Mouse (Mus musculus) midbrain, embryonic 13.5 days (tissue): ENCODE measurements at regions not wholly inside any gene's neighbourhood (a gene's known extent, or its start where the extent isn't known, plus 50 kb on each side); places are given as distances from the start of the nearest gene placed in this dataset.

Experiments used
- ATAC-seq: fragments of 200-750 bp; cut with Nextera tagmentation; 2 replicates; pipeline ENCODE4 v1.8.0; 2017; ENCODE audit warnings: mild to moderate bottlenecking, moderate TSS enrichment, moderate library complexity
- H3K27ac ChIP-seq: fragments of 300-500 bp; sonication (generic); 2 replicates; pipeline ENCODE4 v1.5.1; 2015; ENCODE audit warnings: inconsistent platforms, mild to moderate bottlenecking, moderate library complexity
- H3K27me3 ChIP-seq: fragments of 300-500 bp; sonication (generic); 2 replicates; pipeline ENCODE4 v1.6.1; 2015; ENCODE audit warnings: mild to moderate bottlenecking, inconsistent platforms
- H3K36me3 ChIP-seq: fragments of 300-500 bp; sonication (generic); 2 replicates; pipeline ENCODE4 v1.6.1; 2015; ENCODE audit warnings: mild to moderate bottlenecking, inconsistent platforms
- H3K4me1 ChIP-seq: fragments of 300-500 bp; sonication (generic); replicated peaks from 2 replicates; pipeline ENCODE4 v1.6.1; 2015; ENCODE audit warnings: inconsistent platforms
- H3K4me2 ChIP-seq: fragments of 300-500 bp; sonication (generic); replicated peaks from 2 replicates; pipeline ENCODE4 v1.6.1; 2015; ENCODE audit warnings: moderate library complexity, mild to moderate bottlenecking, inconsistent platforms
- H3K4me3 ChIP-seq: fragments of 300-500 bp; sonication (generic); replicated peaks from 2 replicates; pipeline ENCODE4 v1.5.1; 2015; ENCODE audit warnings: mild to moderate bottlenecking, inconsistent platforms
- H3K9ac ChIP-seq: fragments of 300-500 bp; sonication (generic); replicated peaks from 2 replicates; pipeline ENCODE4 v1.6.1; 2015; ENCODE audit warnings: mild to moderate bottlenecking, inconsistent platforms
- H3K9me3 ChIP-seq: fragments of 300-500 bp; sonication (generic); 2 replicates; pipeline ENCODE4 v1.6.1; 2016; ENCODE audit warnings: mild to moderate bottlenecking, inconsistent platforms
- WGBS: fragments of 180-500 bp; shearing (Covaris S2); methylation state at CpG from one replicate; pipeline ENCODE4 v1.1.7; 2015; 5-methylcytosine and 5-hydroxymethylcytosine counted together

GRCm38 (mm10) chr5:126104883-126105282 is 573.3 kb downstream of the Tmem132b start:
- no peak overlapping the region for H3K27ac ChIP-seq
- 50% methylated on average over 1 of the region's 1 CpGs for WGBS

GRCm38 (mm10) chr5:126105446-126105845 is 573.9 kb downstream of the Tmem132b start:
- H3K4me3 ChIP-seq, result no peak overlapping the region
- WGBS, result 80% methylated on average over 1 of the region's 1 CpGs
- no peak overlapping the region for H3K27ac ChIP-seq
- H3K4me2 ChIP-seq, result no peak overlapping the region
- H3K9ac ChIP-seq, result no peak overlapping the region
- no peaks in the 10 kb centered on the region for H3K27me3 ChIP-seq
- no peak for ATAC-seq
- no peaks in the 10 kb centered on the region for H3K36me3 ChIP-seq
- H3K4me1 ChIP-seq, result 0 out of 2 replicates have a peak, but pooled peaks cover 4% of the 10 kb centered on the region
- H3K9me3 ChIP-seq, result no peaks in the 10 kb centered on the region

More at GRCm38 (mm10) chr5:126104883-126105282, 573.3 kb downstream of the Tmem132b start:
- Histone ChIP-seq H3K9me3 (no peaks in the 10 kb centered on the region), H3K9ac (no peak overlapping the region), H3K36me3 (no peaks in the 10 kb centered on the region), H3K27me3 (no peaks in the 10 kb centered on the region), H3K4me1 (0 out of 2 replicates have a peak, but pooled peaks cover 4% of the 10 kb centered on the region), H3K4me3 (no peak overlapping the region), H3K4me2 (no peak overlapping the region)
- ATAC-seq, result no peak

GRCm38 (mm10) chr5:126107020-126107419 is 575.4 kb downstream of the Tmem132b start:
- H3K4me2 ChIP-seq, result no peak overlapping the region
- no peak overlapping the region for H3K27ac ChIP-seq
- H3K36me3 ChIP-seq, result no peaks in the 10 kb centered on the region
- H3K9ac ChIP-seq, result no peak overlapping the region
- H3K4me3 ChIP-seq, result no peak overlapping the region
- H3K4me1 ChIP-seq, result 0 out of 2 replicates have a peak, but pooled peaks cover 4% of the 10 kb centered on the region
- 86% methylated on average over 5 of the region's 5 CpGs for WGBS
- H3K27me3 ChIP-seq, result no peaks in the 10 kb centered on the region
- no peak for ATAC-seq
- no peaks in the 10 kb centered on the region for H3K9me3 ChIP-seq

GRCm38 (mm10) chr5:126108837-126109236 is 577.3 kb downstream of the Tmem132b start:
- H3K4me2 ChIP-seq, result no peak overlapping the region
- no peaks in the 10 kb centered on the region for H3K36me3 ChIP-seq
- no peak overlapping the region for H3K9ac ChIP-seq
- no peak overlapping the region for H3K4me3 ChIP-seq
- no peak for ATAC-seq
- 78% methylated on average over 3 of the region's 3 CpGs for WGBS
- 0 out of 2 replicates have a peak, but pooled peaks cover 4% of the 10 kb centered on the region for H3K4me1 ChIP-seq
- H3K27me3 ChIP-seq, result no peaks in the 10 kb centered on the region
- no peak overlapping the region for H3K27ac ChIP-seq
- no peaks in the 10 kb centered on the region for H3K9me3 ChIP-seq

- no peak overlapping the region for H3K4me3 ChIP-seq
- H3K27me3 ChIP-seq, result no peaks in the 10 kb centered on the region
- no peak overlapping the region for H3K4me2 ChIP-seq
- H3K27ac ChIP-seq, result no peak overlapping the region
- 96% methylated on average over 2 of the region's 2 CpGs for WGBS
- H3K9me3 ChIP-seq, result no peaks in the 10 kb centered on the region
- no peaks in the 10 kb centered on the region for H3K36me3 ChIP-seq
- ATAC-seq, result no peak
- no peak overlapping the region for H3K9ac ChIP-seq
- no peaks in the 10 kb centered on the region for H3K4me1 ChIP-seq
These were observed 585.7 kb downstream of the Tmem132b start for GRCm38 (mm10) chr5:126117291-126117690.

- Histone ChIP-seq H3K36me3 (no peaks in the 10 kb centered on the region), H3K4me1 (no peaks in the 10 kb centered on the region), H3K27ac (no peak overlapping the region), H3K4me2 (no peak overlapping the region), H3K27me3 (no peaks in the 10 kb centered on the region), H3K4me3 (no peak overlapping the region), H3K9ac (no peak overlapping the region), H3K9me3 (no peaks in the 10 kb centered on the region)
- no peak for ATAC-seq
- 93% methylated on average over 5 of the region's 5 CpGs for WGBS
These were observed 586.4 kb downstream of the Tmem132b start for GRCm38 (mm10) chr5:126117906-126118521.

GRCm38 (mm10) chr5:126118731-126119130 is 587.2 kb downstream of the Tmem132b start:
- WGBS, result 80% methylated on average over 3 of the region's 3 CpGs
- H3K27me3 ChIP-seq, result no peaks in the 10 kb centered on the region
- no peaks in the 10 kb centered on the region for H3K4me1 ChIP-seq
- no peak overlapping the region for H3K27ac ChIP-seq
- H3K9me3 ChIP-seq, result no peaks in the 10 kb centered on the region
- H3K36me3 ChIP-seq, result no peaks in the 10 kb centered on the region
- ATAC-seq, result no peak
- no peak overlapping the region for H3K9ac ChIP-seq
- H3K4me2 ChIP-seq, result no peak overlapping the region
- H3K4me3 ChIP-seq, result no peak overlapping the region

GRCm38 (mm10) chr5:126123216-126123615 is 591.6 kb downstream of the Tmem132b start:
- no peaks in the 10 kb centered on the region for H3K9me3 ChIP-seq
- no peak overlapping the region for H3K4me3 ChIP-seq
- no peaks in the 10 kb centered on the region for H3K4me1 ChIP-seq
- no peaks in the 10 kb centered on the region for H3K27me3 ChIP-seq
- no peak overlapping the region for H3K27ac ChIP-seq
- H3K4me2 ChIP-seq, result no peak overlapping the region
- 40% methylated on average over 9 of the region's 9 CpGs for WGBS
- no peak overlapping the region for H3K9ac ChIP-seq
- no peaks in the 10 kb centered on the region for H3K36me3 ChIP-seq
- no peak for ATAC-seq

- ATAC-seq, result no peak
- Histone ChIP-seq H3K9ac (no peak overlapping the region), H3K9me3 (0 out of 2 replicates have a peak, but pooled peaks cover 3% of the 10 kb centered on the region), H3K4me3 (no peak overlapping the region), H3K4me1 (no peaks in the 10 kb centered on the region), H3K36me3 (no peaks in the 10 kb centered on the region), H3K4me2 (no peak overlapping the region), H3K27ac (no peak overlapping the region), H3K27me3 (no peaks in the 10 kb centered on the region)
- 44% methylated on average over 6 of the region's 6 CpGs for WGBS
These were observed 595.9 kb downstream of the Tmem132b start for GRCm38 (mm10) chr5:126127486-126127885.

GRCm38 (mm10) chr5:126148908-126149307 is 617.3 kb downstream of the Tmem132b start:
- Histone ChIP-seq H3K4me2 (no peak overlapping the region), H3K4me3 (no peak overlapping the region), H3K27ac (no peak overlapping the region), H3K27me3 (no peaks in the 10 kb centered on the region), H3K9me3 (no peaks in the 10 kb centered on the region), H3K9ac (no peak overlapping the region), H3K4me1 (no peaks in the 10 kb centered on the region), H3K36me3 (no peaks in the 10 kb centered on the region)
- 94% methylated on average over 2 of the region's 2 CpGs for WGBS
- no peak for ATAC-seq

GRCm38 (mm10) chr5:126155216-126155880 is 623.8 kb downstream of the Tmem132b start:
- Histone ChIP-seq H3K36me3 (no peaks in the 10 kb centered on the region), H3K4me2 (no peak overlapping the region), H3K4me1 (peaks cover 8% of the 10 kb centered on the region), H3K9me3 (no peaks in the 10 kb centered on the region), H3K9ac (no peak overlapping the region), H3K27me3 (no peaks in the 10 kb centered on the region), H3K4me3 (no peak overlapping the region), H3K27ac (no peak overlapping the region; the same call in 1 of the 2 replicates)
- no peak for ATAC-seq
- 16% methylated on average over 6 of the region's 6 CpGs for WGBS

- Histone ChIP-seq H3K9ac (no peak overlapping the region), H3K36me3 (no peaks in the 10 kb centered on the region), H3K4me1 (0 out of 2 replicates have a peak, but pooled peaks cover 4% of the 10 kb centered on the region), H3K4me3 (no peak overlapping the region), H3K27ac (no peak overlapping the region), H3K9me3 (no peaks in the 10 kb centered on the region), H3K27me3 (no peaks in the 10 kb centered on the region), H3K4me2 (no peak overlapping the region)
- ATAC-seq, result no peak
- 36% methylated on average over 5 of the region's 5 CpGs for WGBS
These were observed 654.5 kb downstream of the Tmem132b start for GRCm38 (mm10) chr5:126186111-126186510.
